Mouse (Mus musculus) forebrain, embryonic 14.5 days (tissue): Measurements from ENCODE around the gene Col4a2. TPM values are rescaled to one million over a fixed set of nuclear protein-coding genes. Genes with fewer than 3 reads are reported as not detected.
"Not testable (repeated sequence)": the region's sequence is repeated elsewhere in the genome, so short reads cannot be mapped to it uniquely, and the experiment has no call there.

Source experiments
- ATAC-seq: fragments of 200-750 bp; cut with Nextera tagmentation; 2 replicates; pipeline ENCODE4 v1.8.0; 2017; ENCODE audit warnings: mild to moderate bottlenecking, moderate library complexity
- DNase-seq: peaks from one replicate; pipeline ENCODE4 v3.0.0-alpha.2; 2015; ENCODE audit warnings: low spot score
- H3K27ac ChIP-seq: fragments of 300-500 bp; sonication (generic); 2 replicates; pipeline ENCODE4 v1.5.1; 2014; ENCODE audit warnings: low read depth, mild to moderate bottlenecking, control low read depth, low read length, moderate library complexity
- H3K27me3 ChIP-seq: fragments of 300-500 bp; sonication (generic); replicated peaks from 2 replicates; pipeline ENCODE4 v1.6.1; 2014; ENCODE audit warnings: low read length, control low read depth, mixed read lengths; ENCODE audit not compliant: control insufficient read depth, insufficient read depth
- H3K36me3 ChIP-seq: fragments of 300-500 bp; sonication (generic); 2 replicates; pipeline ENCODE4 v1.6.1; 2014; ENCODE audit warnings: low read length, control low read depth; ENCODE audit not compliant: control insufficient read depth, insufficient read depth
- H3K4me1 ChIP-seq: fragments of 300-500 bp; sonication (generic); 2 replicates; pipeline ENCODE4 v1.6.1; 2014; ENCODE audit warnings: antibody characterized with exemption, low read length, control low read depth; ENCODE audit not compliant: control insufficient read depth, insufficient read depth
- H3K4me2 ChIP-seq: fragments of 300-500 bp; sonication (generic); 2 replicates; pipeline ENCODE4 v1.6.1; 2014; ENCODE audit warnings: mild to moderate bottlenecking, control low read depth, low read length
- H3K4me3 ChIP-seq: fragments of 300-500 bp; sonication (generic); 2 replicates; pipeline ENCODE4 v1.5.1; 2014; ENCODE audit warnings: low read depth, low read length, control low read depth
- H3K9ac ChIP-seq: fragments of 300-500 bp; sonication (generic); 2 replicates; pipeline ENCODE4 v1.6.1; 2014; ENCODE audit warnings: mild to moderate bottlenecking, low read length, control low read depth, moderate library complexity
- H3K9me3 ChIP-seq: fragments of 300-500 bp; sonication (generic); replicated peaks from 2 replicates; pipeline ENCODE4 v1.6.1; 2016; ENCODE audit warnings: low read length, control low read depth, mixed read lengths; ENCODE audit not compliant: control insufficient read depth
- whole genome bisulfite sequencing: fragments of 180-500 bp; shearing (Covaris S2); extraction: QIAGEN DNeasy Blood & Tissue Kit; methylation state at CpG from one replicate; pipeline ENCODE4 v1.1.7; 2014; 5-methylcytosine and 5-hydroxymethylcytosine counted together
- polyA plus RNA-seq: library from polyadenylated mRNA; unstranded; fragments of >200 nt; fragmentation: Nextera tagmentation; extraction: Ambion mirVana; gene quantifications from 2 replicates; pipeline ENCODE4 v1.2.1, GENCODE M21; 2014

Gene Col4a2
- polyA plus RNA-seq, 1 experiment from 2014 or later: 19.1 TPM

GRCm38 (mm10) chr8:11486142-11486541 lies 173.5 kb downstream of the Col4a2 start:
- no peak overlapping the region for H3K27ac ChIP-seq

GRCm38 (mm10) chr8:11487229-11487628 lies 174.6 kb downstream of the Col4a2 start:
- no peaks in the 10 kb centered on the region for H3K9me3 ChIP-seq
- H3K4me2 ChIP-seq: no peak overlapping the region
- no peak for DNase-seq
- WGBS: 73% methylated on average over 4 of the region's 4 CpGs
- H3K4me3 ChIP-seq: no peak overlapping the region
- ATAC-seq: no peak
- H3K27ac ChIP-seq: no peak overlapping the region
- no peaks in the 10 kb centered on the region for H3K36me3 ChIP-seq
- no peak overlapping the region for H3K9ac ChIP-seq
- no peaks in the 10 kb centered on the region for H3K27me3 ChIP-seq
- H3K4me1 ChIP-seq: no peaks in the 10 kb centered on the region

More at GRCm38 (mm10) chr8:11486142-11486541, 173.5 kb downstream of the Col4a2 start:
- no peaks in the 10 kb centered on the region for H3K4me1 ChIP-seq
- ATAC-seq: peak; percentile 32; the same call in 1 of the 2 replicates
- 25% methylated on average over 7 of the region's 7 CpGs for WGBS
- no peak overlapping the region for H3K4me2 ChIP-seq
- H3K36me3 ChIP-seq: no peaks in the 10 kb centered on the region
- H3K4me3 ChIP-seq: no peak overlapping the region
- H3K27me3 ChIP-seq: no peaks in the 10 kb centered on the region
- no peaks in the 10 kb centered on the region for H3K9me3 ChIP-seq
- H3K9ac ChIP-seq: no peak overlapping the region
- peak; percentile 80 for DNase-seq

- ATAC-seq: not testable (repeated sequence)
- 89% methylated on average over 2 of the region's 2 CpGs for WGBS
Observed at GRCm38 (mm10) chr8:11492340-11492739, 179.7 kb downstream of the Col4a2 start.

GRCm38 (mm10) chr8:11497017-11497990 lies 184.7 kb downstream of the Col4a2 start, which contains the start of gene Naxd:
Naxd (plus strand) TSS chr8:11497506.
- Histone ChIP-seq H3K27ac (peak within 1 kb of the TSS; percentile 79), H3K9ac (peak within 1 kb of the TSS; percentile 82), H3K4me2 (peak within 1 kb of the TSS; percentile 75), H3K36me3 (peaks cover 6% of the 10 kb centered on the region; the same call in 1 of the 2 replicates), H3K9me3 (no peaks in the 10 kb centered on the region), H3K4me3 (peak within 1 kb of the TSS; percentile 73), H3K27me3 (no peaks in the 10 kb centered on the region), H3K4me1 (peaks cover 11% of the 10 kb centered on the region)
- ATAC-seq (peak; percentile 98), DNase-seq (peak; percentile 95)
- WGBS: 3% methylated on average over 73 of the region's 73 CpGs

More at GRCm38 (mm10) chr8:11492340-11492739, 179.7 kb downstream of the Col4a2 start:
- not testable (repeated sequence) for H3K9ac ChIP-seq, H3K4me1 ChIP-seq, H3K4me2 ChIP-seq, H3K4me3 ChIP-seq, H3K9me3 ChIP-seq, H3K36me3 ChIP-seq, DNase-seq, H3K27me3 ChIP-seq, H3K27ac ChIP-seq

GRCm38 (mm10) chr8:11498281-11498680 lies 185.7 kb downstream of the Col4a2 start:
- Histone ChIP-seq H3K36me3 (peaks cover 16% of the 10 kb centered on the region), H3K9ac (no peak overlapping the region), H3K4me1 (peaks cover 11% of the 10 kb centered on the region), H3K27me3 (no peaks in the 10 kb centered on the region), H3K4me2 (peak overlapping the region; percentile 63), H3K27ac (no peak overlapping the region), H3K4me3 (peak overlapping the region; percentile 73), H3K9me3 (no peaks in the 10 kb centered on the region)
- 83% methylated on average over 12 of the region's 12 CpGs for WGBS
- ATAC-seq: no peak
- no peak for DNase-seq

Other genes starting within 250 kb of the Col4a2 start
- gene Col4a1, start within 50 bp of the Col4a2 start, polyA plus RNA-seq: 77.9 and 91.4 TPM in 2 replicates
- gene Rab20, start 165.9 kb downstream of the Col4a2 start, polyA plus RNA-seq: 0.66 and 1.0 TPM in 2 replicates
- gene Naxd, start 184.7 kb downstream of the Col4a2 start, polyA plus RNA-seq: 158 and 170 TPM in 2 replicates
- 26.0 and 30.5 TPM in 2 replicates for gene Cars2, start 238.0 kb downstream of the Col4a2 start, polyA plus RNA-seq
- gene Ing1, start 242.8 kb downstream of the Col4a2 start, polyA plus RNA-seq: 49.1 and 50.8 TPM in 2 replicates